Mouse (Mus musculus) heart, embryonic 14.5 days (tissue): ENCODE measurements around the gene Wdr45b. TPM values are rescaled to one million over a fixed set of nuclear protein-coding genes. Genes with fewer than 3 reads are reported as not detected.

Experiments
- ATAC-seq: fragments of 200-750 bp; cut with Nextera tagmentation; 2 replicates; pipeline ENCODE4 v1.8.0; 2017; ENCODE audit warnings: low read depth, moderate TSS enrichment; ENCODE audit not compliant: insufficient number of reproducible peaks, insufficient read depth, low FRiP score
- H3K27ac ChIP-seq, 2 experiments: fragments of 200-500 bp in 1 of 2; fragments of 300-500 bp in 1 of 2; sonication (generic) in 1 of 2; replicated peaks in 1 of 2; 2 replicates each; pipeline ENCODE4 v1.5.1; 2012 to 2014; ENCODE audit warnings: low read depth in 2 of 2, low read length in 2 of 2, control low read depth in 1 of 2, mild to moderate bottlenecking in 1 of 2, mixed read lengths in 1 of 2; ENCODE audit not compliant: control insufficient read depth in 1 of 2, insufficient read depth in 1 of 2
- H3K27me3 ChIP-seq: fragments of 300-500 bp; sonication (generic); 2 replicates; pipeline ENCODE4 v1.6.1; 2014; ENCODE audit warnings: mild to moderate bottlenecking, low read length, control low read depth; ENCODE audit not compliant: control insufficient read depth, insufficient read depth
- H3K36me3 ChIP-seq: fragments of 300-500 bp; sonication (generic); 2 replicates; pipeline ENCODE4 v1.6.1; 2014; ENCODE audit warnings: mild to moderate bottlenecking, control low read depth, low read length, mixed read lengths; ENCODE audit not compliant: control insufficient read depth, insufficient read depth
- H3K4me1 ChIP-seq, 2 experiments: fragments of 200-500 bp in 1 of 2; fragments of 300-500 bp in 1 of 2; sonication (generic) in 1 of 2; 2 replicates each; pipeline ENCODE4 v1.6.1; 2012 to 2014; ENCODE audit warnings: low read length in 2 of 2, control low read depth in 1 of 2, mixed read lengths in 1 of 2; ENCODE audit not compliant: control insufficient read depth in 2 of 2, insufficient read depth in 2 of 2
- H3K4me2 ChIP-seq: fragments of 300-500 bp; sonication (generic); 2 replicates; pipeline ENCODE4 v1.6.1; 2014; ENCODE audit warnings: mild to moderate bottlenecking, low read length
- H3K4me3 ChIP-seq, 2 experiments: fragments of 200-500 bp in 1 of 2; fragments of 300-500 bp in 1 of 2; sonication (generic) in 1 of 2; 2 replicates each; pipeline ENCODE4 v1.5.1; 2012 to 2014; ENCODE audit warnings: low read length in 2 of 2, mild to moderate bottlenecking in 2 of 2, control low read depth in 1 of 2, low read depth in 1 of 2, moderate library complexity in 1 of 2; ENCODE audit not compliant: control insufficient read depth in 1 of 2, insufficient read depth in 1 of 2
- H3K9ac ChIP-seq: fragments of 300-500 bp; sonication (generic); 2 replicates; pipeline ENCODE4 v1.6.1; 2014; ENCODE audit warnings: mild to moderate bottlenecking, low read length
- H3K9me3 ChIP-seq: fragments of 300-500 bp; sonication (generic); 2 replicates; pipeline ENCODE4 v1.6.1; 2016; ENCODE audit warnings: low read length, control low read depth; ENCODE audit not compliant: control insufficient read depth
- WGBS: fragments of 180-500 bp; shearing (Covaris S2); extraction: QIAGEN DNeasy Blood & Tissue Kit; methylation state at CpG from one replicate; pipeline ENCODE4 v1.1.7; 2014; 5-methylcytosine and 5-hydroxymethylcytosine counted together
- polyA plus RNA-seq: library from polyadenylated mRNA; unstranded; fragments of >200 nt; fragmentation: Nextera tagmentation; extraction: Ambion mirVana; gene quantifications from 2 replicates; pipeline ENCODE4 v1.2.1, GENCODE M21; 2014

Wdr45b gene
- polyA plus RNA-seq, 1 experiment from 2014 or later: 82.5 TPM

GRCm38 (mm10) chr11:121373305-121373704, 19.1 kb upstream of the Wdr45b start:
- H3K9ac ChIP-seq: no peak overlapping the region
- H3K36me3 ChIP-seq: no peaks in the 10 kb centered on the region
- 57% methylated on average over 6 of the region's 6 CpGs for WGBS
- no peak for ATAC-seq
- H3K27ac ChIP-seq: no peak overlapping the region
- H3K4me1 ChIP-seq: no peaks in the 10 kb centered on the region
- H3K4me2 ChIP-seq: no peak overlapping the region
- H3K9me3 ChIP-seq: no peaks in the 10 kb centered on the region
- H3K27me3 ChIP-seq: no peaks in the 10 kb centered on the region
- H3K4me3 ChIP-seq: no peak overlapping the region

GRCm38 (mm10) chr11:121370337-121370994, 16.2 kb upstream of the Wdr45b start:
- 71% methylated on average over 6 of the region's 6 CpGs for WGBS
- no peaks in the 10 kb centered on the region for H3K9me3 ChIP-seq
- no peak for ATAC-seq
- no peak overlapping the region for H3K4me3 ChIP-seq
- H3K4me1 ChIP-seq: no peaks in the 10 kb centered on the region
- no peaks in the 10 kb centered on the region for H3K36me3 ChIP-seq
- H3K27me3 ChIP-seq: no peaks in the 10 kb centered on the region
- no peak overlapping the region for H3K4me2 ChIP-seq
- no peak overlapping the region for H3K27ac ChIP-seq
- H3K9ac ChIP-seq: no peak overlapping the region

- Histone ChIP-seq H3K36me3 (no peaks in the 10 kb centered on the region), H3K4me2 (no peak overlapping the region), H3K4me3 (no peak overlapping the region), H3K27ac (no peak overlapping the region), H3K27me3 (no peaks in the 10 kb centered on the region), H3K9ac (no peak overlapping the region), H3K4me1 (no peaks in the 10 kb centered on the region), H3K9me3 (no peaks in the 10 kb centered on the region)
- WGBS: 58% methylated on average over 6 of the region's 6 CpGs
- no peak for ATAC-seq
These were observed 15.4 kb upstream of the Wdr45b start for GRCm38 (mm10) chr11:121369622-121370021.

DNA sequence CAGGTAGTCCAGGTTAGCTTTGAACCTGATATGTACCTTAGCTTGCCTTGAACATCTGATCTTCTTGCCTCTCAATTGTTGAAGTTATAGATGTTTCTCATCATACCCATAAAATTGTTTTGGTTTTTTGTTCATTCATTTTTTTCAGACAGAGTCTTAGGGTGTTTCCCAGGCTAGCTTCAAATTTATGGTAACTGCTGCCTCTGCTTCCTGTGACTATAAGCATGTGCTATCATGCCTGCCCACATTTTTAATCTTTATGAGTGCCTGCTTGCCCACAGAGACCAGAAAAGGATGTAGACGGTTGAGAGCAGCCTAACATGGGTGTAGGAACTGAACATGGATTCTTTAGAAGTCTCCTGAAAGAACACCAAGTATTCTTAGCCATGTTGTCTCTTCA, 14.5 kb upstream of the Wdr45b start:
- Histone ChIP-seq H3K4me1 (no peaks in the 10 kb centered on the region), H3K4me2 (no peak overlapping the region), H3K27ac (no peak overlapping the region), H3K4me3 (no peak overlapping the region), H3K36me3 (no peaks in the 10 kb centered on the region), H3K9ac (no peak overlapping the region), H3K27me3 (no peaks in the 10 kb centered on the region), H3K9me3 (no peaks in the 10 kb centered on the region)
- ATAC-seq: no peak
- WGBS: 73% methylated on average over 1 of the region's 1 CpGs

- no peaks in the 10 kb centered on the region for H3K4me1 ChIP-seq
- no peak overlapping the region for H3K4me3 ChIP-seq
- no peaks in the 10 kb centered on the region for H3K36me3 ChIP-seq
- 59% methylated on average over 5 of the region's 5 CpGs for WGBS
- no peaks in the 10 kb centered on the region for H3K9me3 ChIP-seq
- ATAC-seq: no peak
- H3K9ac ChIP-seq: no peak overlapping the region
- H3K27ac ChIP-seq: no peak overlapping the region
- H3K27me3 ChIP-seq: no peaks in the 10 kb centered on the region
- no peak overlapping the region for H3K4me2 ChIP-seq
These were observed 13.0 kb upstream of the Wdr45b start for GRCm38 (mm10) chr11:121367170-121367707.

GRCm38 (mm10) chr11:121362212-121362611, 8.0 kb upstream of the Wdr45b start:
- Histone ChIP-seq H3K4me1 (no peaks in the 10 kb centered on the region), H3K9ac (no peak overlapping the region), H3K9me3 (no peaks in the 10 kb centered on the region), H3K4me3 (no peak overlapping the region), H3K27ac (no peak overlapping the region), H3K4me2 (no peak overlapping the region), H3K27me3 (no peaks in the 10 kb centered on the region), H3K36me3 (no peaks in the 10 kb centered on the region)
- WGBS: 30% methylated on average over 5 of the region's 5 CpGs
- no peak for ATAC-seq

DNA sequence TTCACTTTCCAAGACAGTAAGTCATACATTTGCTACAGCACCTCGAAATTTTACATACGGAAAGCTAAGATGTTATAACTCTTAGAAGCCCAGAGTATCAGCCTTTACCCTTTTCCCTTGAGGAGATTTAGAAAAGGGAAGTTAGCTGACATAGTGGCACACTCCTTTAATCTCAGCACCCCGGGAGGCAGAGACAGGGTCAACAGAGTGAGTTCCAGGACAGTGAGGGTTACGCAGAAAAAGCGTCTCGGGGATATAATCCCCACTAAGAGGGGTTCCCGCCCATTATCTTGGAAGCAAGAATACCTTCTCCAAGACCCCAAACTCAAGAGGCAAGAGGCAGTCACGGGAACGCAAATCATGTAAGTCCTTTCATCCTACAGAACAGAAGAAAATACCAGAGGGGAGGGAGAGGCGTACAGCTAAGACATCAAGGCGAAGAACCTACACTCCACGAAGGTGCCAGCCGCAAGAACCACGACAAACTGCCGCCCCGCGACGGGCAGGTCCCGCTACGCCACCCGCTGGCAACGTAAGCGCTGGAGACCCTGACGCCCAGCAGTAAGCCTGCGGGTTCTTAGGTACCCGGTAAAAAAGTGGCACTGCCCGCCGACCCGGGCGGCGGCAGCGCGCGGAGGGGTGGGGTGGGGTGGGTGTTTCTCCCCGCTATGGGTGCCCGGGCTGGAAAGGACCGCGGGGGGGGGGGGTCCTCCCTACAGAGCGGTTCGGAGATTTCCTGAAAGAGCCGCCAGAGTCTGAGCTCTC, 737 bp downstream of the Wdr45b start:
- Histone ChIP-seq H3K9ac (peak overlapping the region; percentile 93), H3K4me2 (peak overlapping the region; percentile 81), H3K27me3 (no peaks in the 10 kb centered on the region), H3K4me1 (peaks cover 4 to 17% of the 10 kb centered on the region in 2 experiments), H3K27ac (peak overlapping the region; percentile 64 to 76; a peak in 3 of 4 replicates), H3K36me3 (peaks cover 6% of the 10 kb centered on the region; the same call in 1 of the 2 replicates), H3K4me3 (peak overlapping the region; percentile 61 to 77), H3K9me3 (no peaks in the 10 kb centered on the region)
- WGBS: 3% methylated on average over 38 of the region's 41 CpGs
- no peak for ATAC-seq
